Mouse (Mus musculus) layer of hippocampus, adult 8-10 months (tissue): ENCODE results near the gene Stk32b. TPM values are rescaled to one million over a fixed set of nuclear protein-coding genes. Genes with fewer than 3 reads are reported as not detected.

Experiments used
- DNase-seq, 2 experiments: peaks; one replicate each; pipeline ENCODE4 v3.0.0; 2022; ENCODE audit warnings: low spot score in 2 of 2
- total RNA-seq, 4 experiments: library from RNA; stranded (reverse); gene quantifications; 2 replicates each; pipeline ENCODE4 v1.2.4; 2022

Stk32b gene
- total RNA-seq, 4 experiments from 2014 or later: 3.7 to 7.8 (median 5.3) TPM

DNA sequence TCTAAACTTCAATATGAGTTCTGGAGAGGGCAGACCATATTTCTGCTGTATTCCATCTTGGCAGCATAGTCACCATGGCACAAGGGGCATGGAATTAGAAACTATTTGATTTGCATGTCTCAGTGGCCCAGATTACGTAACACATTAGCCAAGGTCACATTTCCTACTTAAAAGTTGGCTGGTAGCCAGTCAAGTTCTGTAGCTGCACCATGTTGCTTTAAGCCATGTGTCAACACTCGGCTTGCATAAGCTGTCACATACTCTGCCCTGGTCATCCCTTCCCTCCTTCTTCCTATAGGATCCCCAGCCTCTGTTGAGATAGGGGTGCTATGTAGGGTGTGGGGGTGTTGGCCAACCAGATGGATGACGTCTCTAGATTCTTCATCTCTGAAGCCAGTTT, 196.5 kb downstream of the Stk32b start:
- DNase-seq: no peak

DNA sequence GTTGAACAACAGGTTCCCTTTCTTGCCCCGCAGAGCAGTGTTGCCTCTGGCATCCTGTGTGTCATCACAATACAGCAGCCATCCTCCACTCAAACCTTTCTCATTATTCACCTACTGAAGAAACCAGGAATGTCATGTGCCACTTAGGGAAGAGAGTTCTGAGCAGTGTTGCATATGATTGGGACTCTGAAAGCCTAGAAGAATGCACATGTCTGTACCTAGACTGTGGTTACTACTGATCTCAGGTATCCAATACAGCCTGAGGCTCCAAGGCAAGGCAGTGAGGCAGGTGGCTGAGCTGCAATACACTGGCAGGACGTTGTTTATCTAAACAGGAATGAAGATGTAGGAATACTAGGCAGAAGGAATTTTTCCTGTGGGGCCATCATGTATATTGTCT, 204.5 kb downstream of the Stk32b start:
- DNase-seq: no peak

DNA sequence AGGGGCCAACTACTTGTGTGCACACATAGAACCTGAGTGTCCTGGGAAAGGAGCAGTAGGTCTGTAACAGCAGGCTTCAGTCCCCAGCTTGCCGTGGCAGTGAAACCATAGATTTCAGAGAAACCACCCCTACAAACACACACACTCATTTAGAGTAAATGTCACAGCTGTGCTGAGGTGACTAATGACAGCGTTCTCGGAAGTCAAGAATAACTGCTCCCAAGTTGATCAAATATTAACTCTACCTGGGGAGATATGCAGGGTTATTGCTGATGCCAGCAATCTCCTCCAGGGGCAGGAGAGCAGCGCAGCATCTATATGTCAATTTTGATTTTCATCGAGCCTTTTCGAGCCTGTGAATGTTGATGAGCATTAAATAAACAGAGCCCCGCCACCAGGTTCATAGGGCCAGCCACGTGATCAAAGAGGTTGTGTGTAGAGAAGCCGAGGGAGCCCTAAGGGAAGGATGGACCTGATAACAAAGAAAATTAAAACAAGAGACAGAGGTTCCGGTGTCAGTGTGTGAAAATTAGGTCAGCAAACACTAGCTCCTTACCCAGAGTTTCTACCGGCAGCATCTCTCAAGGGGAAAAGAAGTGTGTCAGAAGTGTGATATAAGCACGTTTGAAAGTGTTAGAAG, 210.0 kb downstream of the Stk32b start:
- DNase-seq: no peak

DNA sequence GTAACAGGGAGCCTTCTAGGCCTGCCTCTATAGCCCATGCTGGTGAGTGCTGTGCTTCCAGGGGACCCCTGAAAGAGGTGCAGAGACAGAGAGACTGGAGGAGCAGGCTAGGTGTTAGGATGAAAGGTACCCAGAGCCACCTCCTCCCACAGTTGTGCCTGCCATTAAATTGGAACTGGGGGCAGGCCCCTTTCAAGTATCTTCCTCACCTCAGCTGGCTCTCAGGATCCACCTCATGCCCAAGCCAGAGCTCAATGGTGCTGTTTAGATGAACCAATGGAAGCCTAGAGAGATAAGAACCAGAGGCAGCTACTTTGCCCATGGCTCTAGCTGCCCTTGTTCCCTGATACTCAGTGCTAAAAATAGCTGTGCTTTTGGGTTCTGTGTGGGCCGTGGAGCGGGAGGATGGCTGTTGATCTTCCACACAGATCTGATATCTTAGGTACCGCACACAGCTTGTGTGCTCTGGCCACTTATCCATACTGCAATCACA, 221.9 kb downstream of the Stk32b start:
- DNase-seq: no peak

DNA sequence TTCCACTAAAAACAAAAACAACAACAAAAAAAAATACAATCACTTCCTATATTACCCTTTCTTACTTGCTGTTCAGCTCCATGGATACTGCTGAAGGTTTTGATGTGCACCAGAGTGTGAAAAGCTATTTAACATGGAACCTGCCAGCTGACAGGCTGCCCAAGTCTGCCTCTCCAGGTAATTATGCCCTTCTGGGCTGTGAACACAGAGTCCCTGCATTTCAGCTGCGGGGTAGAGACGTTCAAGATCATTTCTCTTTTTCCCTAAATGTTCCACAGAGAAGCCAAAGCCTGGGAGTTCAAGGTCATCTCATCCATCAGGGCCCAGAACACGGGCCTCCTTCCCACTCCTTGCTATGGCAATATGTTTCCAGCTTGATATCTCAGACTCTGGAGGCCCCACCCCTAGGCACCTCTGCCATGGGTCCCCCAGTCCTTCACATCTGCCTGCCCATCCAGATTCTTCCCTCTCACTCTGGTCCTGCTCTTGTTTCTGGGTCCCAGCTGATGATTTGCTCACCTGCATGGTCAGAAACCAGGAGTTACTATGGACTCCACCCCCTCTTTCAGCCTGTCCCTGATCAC, 244.9 kb downstream of the Stk32b start:
- DNase-seq: no peak

DNA sequence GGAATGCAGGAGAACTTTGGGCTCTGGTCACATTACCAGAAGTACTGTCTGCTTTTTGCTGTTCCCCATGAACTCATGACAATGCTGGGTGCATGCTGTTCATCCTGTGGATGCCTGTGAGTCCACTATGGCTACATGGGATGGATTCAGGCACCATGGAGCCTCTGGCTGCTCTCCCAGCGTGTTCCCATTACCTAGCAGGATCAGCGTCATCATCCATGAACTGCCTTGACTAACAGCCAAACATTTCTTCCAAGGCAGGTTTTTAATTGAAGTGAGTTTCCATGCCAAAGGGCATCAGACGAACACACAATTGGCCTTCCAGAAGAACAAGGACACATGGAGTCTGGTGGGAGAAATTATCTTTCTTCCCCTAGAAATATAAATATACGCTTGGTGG, 245.4 kb downstream of the Stk32b start:
- DNase-seq: no peak

DNA sequence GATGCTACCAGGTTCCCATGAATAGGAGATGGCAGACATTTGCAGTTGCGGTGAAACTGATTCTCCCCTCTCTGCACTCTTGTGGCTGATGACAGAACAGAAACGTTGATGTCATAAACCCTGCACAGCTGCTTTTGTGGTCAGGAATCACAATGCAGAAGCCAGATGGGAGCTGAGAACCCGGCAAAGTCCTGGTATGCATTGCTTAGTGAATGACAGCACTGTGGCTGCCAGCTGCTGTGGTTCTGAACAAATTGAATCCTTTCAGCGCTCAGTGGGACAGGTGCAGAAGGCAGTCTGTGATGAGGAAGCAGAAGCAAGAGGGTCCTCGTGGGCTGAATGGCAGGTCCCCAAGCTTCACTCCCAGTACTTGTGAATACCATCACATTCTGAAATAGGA, 247.9 kb downstream of the Stk32b start:
- no peak for DNase-seq

DNA sequence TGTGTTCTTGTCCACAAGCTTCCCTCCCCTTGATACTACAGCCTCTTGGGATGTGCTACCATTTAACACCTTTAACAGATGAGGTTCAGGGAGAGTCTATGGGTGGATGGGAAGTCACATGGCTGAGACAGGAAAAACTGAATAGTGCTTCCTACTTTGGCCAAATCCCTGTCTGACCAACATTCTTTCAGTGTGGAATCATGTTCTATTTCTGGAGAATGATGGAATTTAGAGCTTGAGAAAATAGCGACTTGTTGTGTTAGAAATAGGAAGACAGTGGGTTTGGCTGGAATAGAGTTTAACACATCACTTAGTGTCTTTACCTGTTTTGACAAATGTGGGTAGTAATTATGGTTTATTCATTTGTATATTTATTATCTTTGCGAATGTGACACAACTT, 249.3 kb downstream of the Stk32b start:
- no peak for DNase-seq

DNA sequence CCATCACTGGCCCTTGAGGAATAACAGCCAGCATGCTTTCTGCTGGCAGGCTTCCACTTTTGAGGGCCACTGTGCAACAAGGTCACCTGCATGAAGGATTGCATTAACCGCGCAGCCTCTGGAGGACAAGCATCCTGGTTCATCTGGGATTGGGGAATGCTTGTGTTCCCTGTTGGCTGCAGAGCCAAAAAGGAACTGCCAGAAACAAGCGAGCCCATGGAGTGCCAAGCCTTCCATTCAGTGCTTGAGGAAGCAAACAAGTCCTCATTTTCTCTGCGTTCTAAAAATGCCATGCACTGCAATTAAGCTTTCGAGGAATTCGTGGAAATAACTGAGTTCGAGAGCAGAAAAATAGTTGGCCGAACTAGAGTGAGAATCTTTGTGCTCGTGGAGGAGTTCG, 251.5 kb downstream of the Stk32b start:
- peak; percentile 16 to 23 for DNase-seq

DNA sequence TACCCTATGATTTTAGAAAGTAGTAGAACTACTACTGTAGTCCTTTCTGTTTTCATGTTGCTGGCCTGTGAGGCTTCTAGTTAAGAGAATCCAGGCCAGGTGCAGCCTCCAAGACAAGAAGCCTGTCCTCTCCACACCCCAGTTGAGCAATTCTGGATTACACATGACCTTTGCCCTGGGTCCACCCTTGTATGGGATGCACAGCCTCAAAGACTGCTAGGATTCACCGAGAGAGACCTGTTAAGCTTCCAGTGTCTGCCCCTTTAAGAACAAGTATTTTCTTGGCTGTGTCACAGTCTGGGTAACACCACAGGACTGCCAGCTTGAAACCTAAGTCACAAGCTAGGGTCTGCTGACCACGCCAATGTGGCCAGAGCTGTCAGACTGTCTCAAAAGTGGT, 258.7 kb downstream of the Stk32b start:
- no peak for DNase-seq

DNA sequence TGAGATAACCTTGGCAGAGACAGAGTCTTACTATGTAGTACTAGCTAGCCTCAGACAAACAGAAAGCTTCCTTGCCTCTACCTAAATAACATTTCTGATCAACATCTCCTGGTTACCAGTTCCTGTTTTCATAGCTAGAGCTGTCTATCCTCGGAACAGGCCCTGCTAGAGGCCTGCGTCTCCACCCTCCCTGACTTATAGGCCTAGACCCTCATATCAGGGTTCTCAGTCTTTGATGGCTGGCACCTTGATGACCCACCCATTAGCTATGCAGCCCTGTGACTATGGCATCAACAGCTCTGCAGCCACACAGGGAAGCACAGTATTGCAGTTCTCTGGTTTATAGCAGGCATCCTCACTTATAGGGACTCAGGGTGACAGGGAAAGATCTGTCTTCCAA, 259.1 kb downstream of the Stk32b start:
- no peak for DNase-seq

DNA sequence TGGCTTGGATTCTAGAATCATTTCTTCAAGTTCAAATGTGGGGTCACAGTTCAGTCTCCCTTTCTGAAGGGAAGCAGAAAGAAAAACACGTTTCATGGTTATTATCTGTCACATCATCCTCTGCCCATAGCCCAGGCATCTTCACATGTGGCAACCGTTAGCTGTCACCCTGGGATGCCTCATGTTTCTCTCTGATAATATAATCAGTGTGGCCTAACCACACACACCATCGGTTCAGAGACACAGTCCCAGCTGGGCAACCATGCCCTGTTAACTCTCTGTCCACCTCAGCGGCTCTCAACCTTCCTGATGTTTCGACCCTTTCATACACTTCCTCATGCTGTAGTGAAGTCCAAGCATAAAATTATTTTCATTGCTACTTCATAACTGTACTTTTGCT, 259.8 kb downstream of the Stk32b start:
- no peak for DNase-seq

DNA sequence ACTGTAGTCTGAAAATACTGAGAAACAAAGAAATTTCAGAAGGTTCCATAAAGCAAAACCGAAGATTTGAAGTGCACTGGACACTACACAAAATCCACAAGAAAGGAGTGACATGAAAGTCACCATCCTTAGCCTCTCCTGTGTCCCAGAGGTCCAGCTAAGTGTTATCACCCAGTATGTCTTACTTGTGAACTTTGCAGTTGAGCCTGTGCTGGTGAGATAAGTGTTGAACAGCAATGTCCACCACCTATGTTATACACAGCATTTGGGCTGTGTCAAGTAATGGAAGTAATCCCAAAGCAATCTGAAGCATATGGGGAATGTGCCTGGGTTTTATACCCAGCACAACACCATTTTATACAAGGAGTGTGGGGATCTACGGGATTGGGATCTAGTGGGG, 260.4 kb downstream of the Stk32b start:
- no peak for DNase-seq

DNA sequence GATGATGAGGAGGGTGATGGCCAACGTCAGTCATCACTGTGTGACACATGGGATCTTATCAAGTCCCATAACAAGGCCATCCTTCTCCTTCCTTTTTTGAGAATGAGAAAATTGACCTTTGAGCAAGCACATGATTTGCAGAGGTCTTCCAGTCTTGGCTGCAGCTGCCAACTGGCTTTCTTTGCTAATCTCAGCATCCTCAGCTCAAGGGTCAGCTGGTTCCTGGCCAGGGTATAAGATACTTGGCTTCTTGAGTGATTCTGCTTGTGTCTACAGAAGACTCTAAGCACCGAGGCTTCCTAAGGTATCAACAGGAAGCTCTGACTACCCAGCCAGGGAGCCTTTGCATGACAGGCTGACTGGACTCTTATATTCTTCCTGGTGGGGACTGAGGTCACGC, 269.4 kb downstream of the Stk32b start:
- no peak for DNase-seq

DNA sequence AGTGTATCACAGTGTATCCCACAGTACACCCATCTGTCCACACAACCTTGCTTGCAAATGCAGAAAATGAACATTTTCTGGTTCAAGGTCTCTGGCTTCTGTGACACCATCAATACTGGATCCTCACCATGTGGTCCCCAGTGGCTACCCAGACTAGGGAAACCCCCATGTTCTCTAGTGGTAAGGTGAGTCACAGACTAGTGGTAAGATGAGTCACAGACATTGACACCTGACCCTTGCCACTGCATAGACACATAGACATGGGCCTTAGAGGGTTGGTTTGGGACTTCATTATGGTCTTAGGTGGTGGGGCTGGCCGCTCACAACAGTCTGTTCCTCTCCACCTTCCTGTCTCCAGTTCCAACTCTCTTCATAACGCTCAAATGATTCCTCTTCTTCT, 274.2 kb downstream of the Stk32b start:
- DNase-seq: no peak

DNA sequence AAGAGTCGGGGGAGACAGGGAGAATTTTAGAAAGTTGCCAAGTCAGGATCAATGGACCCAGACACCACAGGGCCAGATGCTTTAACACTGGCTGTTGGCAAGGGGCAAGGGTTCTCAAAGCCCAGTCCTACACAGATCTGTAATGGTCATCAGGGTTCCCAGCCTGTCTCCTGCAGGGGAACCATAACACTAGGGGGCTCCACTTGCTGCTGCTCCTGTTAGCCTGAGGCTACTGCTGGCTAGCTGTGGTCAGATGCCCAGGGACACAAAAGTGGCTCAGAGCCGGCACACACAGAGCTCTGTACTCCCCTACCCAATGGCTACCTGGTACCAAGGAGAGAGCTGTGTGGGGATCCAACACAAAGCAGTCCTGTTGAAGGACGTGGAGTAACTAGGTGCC, 281.6 kb downstream of the Stk32b start:
- DNase-seq: no peak

DNA sequence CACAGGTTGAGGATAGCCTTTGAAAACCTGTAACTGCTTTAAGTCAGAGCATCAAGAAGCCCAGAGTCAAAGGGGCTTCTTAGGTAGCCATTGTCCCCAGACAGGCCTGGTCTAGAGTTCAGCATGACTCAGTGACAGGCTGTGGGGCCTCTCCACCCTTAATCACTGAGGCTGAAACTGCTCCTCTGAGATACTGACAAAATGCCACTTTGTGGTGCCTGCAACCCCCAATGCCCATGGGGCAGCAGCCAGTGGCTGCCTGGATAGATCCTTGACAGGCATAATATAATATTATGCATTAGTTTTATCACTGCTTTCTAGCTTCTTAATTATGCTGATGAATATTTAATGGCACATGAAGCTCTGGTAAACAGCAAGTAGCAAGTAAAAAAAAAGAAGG, 289.8 kb downstream of the Stk32b start:
- no peak for DNase-seq

DNA sequence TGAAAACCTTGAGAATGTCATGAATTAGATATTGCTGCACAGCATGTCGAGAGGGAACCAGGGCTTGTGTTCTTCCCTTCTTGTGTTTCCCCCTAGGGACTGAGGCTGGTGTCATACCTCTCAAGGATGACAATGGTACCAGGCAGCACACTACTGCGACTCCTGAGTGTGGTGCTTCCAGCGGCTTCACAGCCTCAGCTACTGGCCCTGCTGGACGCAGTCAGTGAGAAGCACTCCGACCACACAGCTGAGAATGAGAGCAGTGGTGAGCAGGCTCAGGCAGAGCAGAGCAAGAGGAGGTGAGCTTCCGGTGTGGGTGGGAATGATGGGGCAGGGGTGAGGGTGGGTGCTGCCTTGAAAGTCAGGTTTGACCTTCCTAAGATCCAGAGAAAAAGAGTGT, 297.9 kb downstream of the Stk32b start:
- DNase-seq: no peak

Other genes starting within 250 kb of the Stk32b start
- 1 to 10 TPM; 1.3 to 2.1 (median 1.7) TPM for gene Cytl1, start 18.3 kb upstream of the Stk32b start, total RNA-seq
- 1 to 10 TPM; 4.7 to 5.2 (median 5.1) TPM for gene Msx1, start 107.4 kb upstream of the Stk32b start, total RNA-seq